Comparison of ENCODE assay signal across 26 mouse cellular contexts in the genomic region with DNA sequence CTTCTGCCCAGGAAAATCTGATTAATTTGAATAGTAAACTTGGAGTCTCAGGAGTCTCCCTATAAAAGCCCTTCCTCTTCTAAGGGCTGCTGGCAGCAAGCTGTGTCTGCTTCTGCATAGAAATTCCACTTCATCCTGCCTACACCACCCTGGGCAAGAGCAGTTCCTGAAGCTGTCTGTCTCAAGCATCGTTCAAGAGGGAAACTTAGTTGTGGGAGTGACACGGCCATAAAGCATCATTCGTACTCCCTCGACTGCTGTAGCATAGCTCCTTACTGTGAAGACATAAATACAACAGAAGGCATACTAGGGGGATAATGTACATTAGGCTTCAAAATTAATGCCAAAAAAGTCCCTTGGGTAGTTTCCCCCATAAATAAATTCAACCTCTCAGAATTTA. TPM values are rescaled to one million over a fixed set of nuclear protein-coding genes. Genes with fewer than 3 reads are reported as not detected.
DNase-seq lines count a peak whose midpoint lies in the region; ATAC-seq and TF ChIP-seq lines count a peak whose summit lies in the region.
"Had no signal": no experiment of that assay in that cellular context is flagged by ENCODE, and none has a peak within 500 bp of the region (broad histone marks: within the 10 kb centered on the region; RNA-seq: fewer than 3 reads in every experiment).

No protein-coding gene starts in this region.

- no peak overlapping the region for H3K4me3 ChIP-seq in forebrain, embryonic 12.5 days (replicated peaks)
- no peak overlapping the region for H3K4me3 ChIP-seq in forebrain, postnatal 0 days (ENCODE audit: low read depth, low read length)
- no peak overlapping the region for H3K4me3 ChIP-seq in midbrain, embryonic 11.5 days (ENCODE audit: low read depth, low read length)
- H3K4me3 ChIP-seq in midbrain, postnatal 0 days (ENCODE audit: low read depth, low read length), result no peak overlapping the region
- no peak overlapping the region for H3K4me3 ChIP-seq in forebrain, embryonic 14.5 days (ENCODE audit: low read depth, low read length)
- H3K4me3 ChIP-seq: embryonic facial prominence, embryonic 12.5 days; heart, embryonic 10.5 days had no signal

- H3K27me3 ChIP-seq in forebrain, embryonic 12.5 days, result peaks cover 52% of the 10 kb centered on the region
- H3K27me3 ChIP-seq in forebrain, postnatal 0 days (ENCODE audit: insufficient read depth, low read length), result no peaks in the 10 kb centered on the region
- H3K27me3 ChIP-seq in midbrain, embryonic 11.5 days (ENCODE audit: control insufficient read depth, insufficient read depth, low read length), result peaks cover 20% of the 10 kb centered on the region; the same call in 1 of the 2 replicates
- H3K27me3 ChIP-seq in midbrain, postnatal 0 days (ENCODE audit: insufficient read depth, low read length), result no peaks in the 10 kb centered on the region
- H3K27me3 ChIP-seq in forebrain, embryonic 14.5 days (replicated peaks; ENCODE audit: control insufficient read depth, insufficient read depth, low read length), result no peaks in the 10 kb centered on the region
- H3K27me3 ChIP-seq: embryonic facial prominence, embryonic 12.5 days had no signal

- 8% methylated on average over 4 of the region's 4 CpGs for WGBS in forebrain, embryonic 12.5 days
- WGBS in forebrain, postnatal 0 days, result 9% methylated on average over 4 of the region's 4 CpGs
- 11% methylated on average over 4 of the region's 4 CpGs for WGBS in midbrain, embryonic 11.5 days
- 17% methylated on average over 4 of the region's 4 CpGs for WGBS in midbrain, postnatal 0 days
- 5% methylated on average over 4 of the region's 4 CpGs for WGBS in forebrain, embryonic 14.5 days

- ATAC-seq in forebrain, embryonic 12.5 days (ENCODE audit: low FRiP score), result peak; percentile 20; the same call in 1 of the 2 replicates
- no peak for ATAC-seq in forebrain, postnatal 0 days
- peak; percentile 40; the same call in 1 of the 2 replicates for ATAC-seq in midbrain, embryonic 11.5 days (ENCODE audit: low FRiP score)
- ATAC-seq in midbrain, postnatal 0 days (ENCODE audit: low FRiP score), result no peak
- no peak for ATAC-seq in forebrain, embryonic 14.5 days
- ATAC-seq: CD4-positive, CD25-positive, alpha-beta regulatory T cell, adult 4 months; inflammation-experienced regulatory T-cells, adult 6 months; intestine, postnatal 0 days had no signal

- DNase-seq in embryo, embryonic 10 days (ENCODE audit: low spot score), result peak; percentile 13
- no peak for DNase-seq in embryo, embryonic 11 days
- no peak for DNase-seq in forebrain, postnatal 0 days
- DNase-seq in midbrain, embryonic 11.5 days (ENCODE audit: low spot score, missing footprints), result peak; percentile 90
- no peak for DNase-seq in midbrain, postnatal 0 days (ENCODE audit: low spot score)
- peak; percentile 26 for DNase-seq in forebrain, embryonic 14.5 days (ENCODE audit: low spot score)
- no peak for DNase-seq in retina, postnatal 1 day
- DNase-seq: adrenal gland, adult 8-10 months; adrenal gland, postnatal 36 days; B cell, adult 2 months; cerebellum, adult 11-12 months; cerebellum, adult 9-10 months; cerebellum, postnatal 25 days; gastrocnemius, postnatal 10 days; heart, adult 18-20 months; heart, postnatal 10 days; heart, postnatal 4 days had no signal

- H3K9me3 ChIP-seq in forebrain, embryonic 12.5 days, result no peaks in the 10 kb centered on the region
- no peaks in the 10 kb centered on the region for H3K9me3 ChIP-seq in forebrain, postnatal 0 days (ENCODE audit: low read length)
- no peaks in the 10 kb centered on the region for H3K9me3 ChIP-seq in midbrain, embryonic 11.5 days (ENCODE audit: control insufficient read depth, low read length)
- no peaks in the 10 kb centered on the region for H3K9me3 ChIP-seq in midbrain, postnatal 0 days (ENCODE audit: low read length)
- H3K9me3 ChIP-seq in forebrain, embryonic 14.5 days (replicated peaks; ENCODE audit: control insufficient read depth, low read length), result no peaks in the 10 kb centered on the region
- H3K9me3 ChIP-seq: embryonic facial prominence, embryonic 12.5 days; G1E; heart, embryonic 10.5 days had no signal

- H3K27ac ChIP-seq in forebrain, embryonic 12.5 days, result no peak overlapping the region
- no peak overlapping the region for H3K27ac ChIP-seq in forebrain, postnatal 0 days (ENCODE audit: low read depth, low read length)
- H3K27ac ChIP-seq in midbrain, embryonic 11.5 days (ENCODE audit: low read depth, low read length), result no peak overlapping the region
- H3K27ac ChIP-seq in midbrain, postnatal 0 days (ENCODE audit: low read depth, low read length), result no peak overlapping the region
- H3K27ac ChIP-seq in forebrain, embryonic 14.5 days (ENCODE audit: low read depth, low read length), result no peak overlapping the region
- H3K27ac ChIP-seq: embryonic facial prominence, embryonic 12.5 days; heart, embryonic 10.5 days; hindbrain, embryonic 14.5 days had no signal

- peak overlapping the region; percentile 15; the same call in 1 of the 2 replicates for H3K4me2 ChIP-seq in forebrain, embryonic 12.5 days
- no peak overlapping the region for H3K4me2 ChIP-seq in forebrain, postnatal 0 days (ENCODE audit: low read depth)
- peak overlapping the region; percentile 13; the same call in 1 of the 2 replicates for H3K4me2 ChIP-seq in midbrain, embryonic 11.5 days
- H3K4me2 ChIP-seq in midbrain, postnatal 0 days (ENCODE audit: low read depth, low read length, poor library complexity, severe bottlenecking), result no peak overlapping the region
- H3K4me2 ChIP-seq in forebrain, embryonic 14.5 days (ENCODE audit: low read length), result peak overlapping the region; percentile 5; the same call in 1 of the 2 replicates
- H3K4me2 ChIP-seq: embryonic facial prominence, embryonic 12.5 days; hindbrain, embryonic 14.5 days had no signal

- H3K9ac ChIP-seq in forebrain, embryonic 12.5 days, result no peak overlapping the region
- no peak overlapping the region for H3K9ac ChIP-seq in forebrain, postnatal 0 days
- H3K9ac ChIP-seq in midbrain, embryonic 11.5 days (ENCODE audit: low read length), result no peak overlapping the region; the same call in 1 of the 2 replicates
- H3K9ac ChIP-seq in midbrain, postnatal 0 days (replicated peaks; ENCODE audit: low read length, poor library complexity, severe bottlenecking), result no peak overlapping the region
- H3K9ac ChIP-seq in forebrain, embryonic 14.5 days (ENCODE audit: low read length), result peak overlapping the region; percentile 21
- H3K9ac ChIP-seq: embryonic facial prominence, embryonic 12.5 days; hindbrain, embryonic 14.5 days had no signal

- no peak for TF ChIP-seq CTCF in forebrain, postnatal 0 days (IDR thresholded peaks at IDR 0.05; ENCODE audit: low read depth)
- no peak for TF ChIP-seq CTCF in midbrain, postnatal 0 days (IDR thresholded peaks at IDR 0.05)

- peaks cover 21% of the 10 kb centered on the region for H3K4me1 ChIP-seq in forebrain, embryonic 12.5 days
- no peaks in the 10 kb centered on the region for H3K4me1 ChIP-seq in forebrain, postnatal 0 days (ENCODE audit: insufficient read depth)
- H3K4me1 ChIP-seq in midbrain, embryonic 11.5 days (ENCODE audit: control insufficient read depth, insufficient read depth, low read length), result peaks cover 19% of the 10 kb centered on the region
- 0 out of 2 replicates have a peak, but pooled peaks cover 4% of the 10 kb centered on the region for H3K4me1 ChIP-seq in midbrain, postnatal 0 days (ENCODE audit: insufficient read depth, low read length)
- peaks cover 15% of the 10 kb centered on the region for H3K4me1 ChIP-seq in forebrain, embryonic 14.5 days (ENCODE audit: control insufficient read depth, insufficient read depth, low read length)
- H3K4me1 ChIP-seq: embryonic facial prominence, embryonic 12.5 days; heart, embryonic 10.5 days had no signal

- no peaks in the 10 kb centered on the region for H3K36me3 ChIP-seq in forebrain, embryonic 12.5 days (replicated peaks)
- no peaks in the 10 kb centered on the region for H3K36me3 ChIP-seq in forebrain, postnatal 0 days (ENCODE audit: insufficient read depth)
- no peaks in the 10 kb centered on the region for H3K36me3 ChIP-seq in midbrain, embryonic 11.5 days (ENCODE audit: control insufficient read depth, insufficient read depth, low read length)
- no peaks in the 10 kb centered on the region for H3K36me3 ChIP-seq in midbrain, postnatal 0 days (ENCODE audit: insufficient read depth, low read length)
- H3K36me3 ChIP-seq in forebrain, embryonic 14.5 days (ENCODE audit: control insufficient read depth, insufficient read depth, low read length), result no peaks in the 10 kb centered on the region
- H3K36me3 ChIP-seq: embryonic facial prominence, embryonic 12.5 days; G1E; heart, embryonic 10.5 days had no signal

RNA-seq across cellular contexts. Expression of a gene that starts 45.8 kb away (rescaled TPM):
- 0.60 and 0.95 TPM in 2 replicates for polyA plus RNA-seq in forebrain, embryonic 12.5 days (2016; fragmentation: Nextera tagmentation; extraction: Ambion mirVana)
- total RNA-seq in forebrain, postnatal 0 days (2014; rRNA removed), result 2.8 and 6.9 TPM in 2 replicates
- 6.7 and 9.6 TPM in 2 replicates for polyA plus RNA-seq in forebrain, postnatal 0 days (2015; fragmentation: Nextera tagmentation; extraction: Ambion mirVana)
- 3.0 and 4.0 TPM in 2 replicates for polyA plus RNA-seq in midbrain, embryonic 11.5 days (2014; fragmentation: Nextera tagmentation; extraction: Ambion mirVana)
- 4.9 and 5.8 TPM in 2 replicates for total RNA-seq in midbrain, postnatal 0 days (2014; rRNA removed)
- 18.4 and 23.0 TPM in 2 replicates for polyA plus RNA-seq in midbrain, postnatal 0 days (2015; fragmentation: Nextera tagmentation; extraction: Ambion mirVana)
- 0.67 and 0.93 TPM in 2 replicates for polyA plus RNA-seq in forebrain, embryonic 14.5 days (2014; fragmentation: Nextera tagmentation; extraction: Ambion mirVana)
- total RNA-seq: adrenal gland, adult 8-10 months; adrenal gland, postnatal 36 days; heart, adult 18-20 months; heart, postnatal 10 days; heart, postnatal 4 days had no signal
- polyA plus RNA-seq: CD4-positive, CD25-positive, alpha-beta regulatory T cell, adult 4 months; heart, embryonic 10.5 days; heart, embryonic 14.5 days; inflammation-experienced regulatory T-cells, adult 6 months; intestine, postnatal 0 days had no signal

Comparison
In these comparisons a context has a peak if more than half of its experiments do, and no peak if none do; other contexts are left out.
1. DNase-seq: peak in embryo, embryonic 10 days (single experiment), midbrain, embryonic 11.5 days (single experiment) and forebrain, embryonic 14.5 days (single experiment); none in embryo, embryonic 11 days (single experiment), forebrain, postnatal 0 days (single experiment), midbrain, postnatal 0 days (single experiment) and retina, postnatal 1 day (single experiment).
2. ATAC-seq: peak in forebrain, embryonic 12.5 days (single experiment) and midbrain, embryonic 11.5 days (single experiment); none in forebrain, postnatal 0 days (single experiment), midbrain, postnatal 0 days (single experiment) and forebrain, embryonic 14.5 days (single experiment).
3. H3K4me2 ChIP-seq: peak in forebrain, embryonic 12.5 days (single experiment), midbrain, embryonic 11.5 days (single experiment) and forebrain, embryonic 14.5 days (single experiment); none in forebrain, postnatal 0 days (single experiment) and midbrain, postnatal 0 days (single experiment).